Mouse (Mus musculus) right cerebral cortex, postnatal 14 days (tissue): Measurements from ENCODE around the gene Hspbp1.

ENCODE experiments used
- DNase-seq: peaks from one replicate; pipeline ENCODE4 v3.0.0; 2022

The Hspbp1 gene

DNA sequence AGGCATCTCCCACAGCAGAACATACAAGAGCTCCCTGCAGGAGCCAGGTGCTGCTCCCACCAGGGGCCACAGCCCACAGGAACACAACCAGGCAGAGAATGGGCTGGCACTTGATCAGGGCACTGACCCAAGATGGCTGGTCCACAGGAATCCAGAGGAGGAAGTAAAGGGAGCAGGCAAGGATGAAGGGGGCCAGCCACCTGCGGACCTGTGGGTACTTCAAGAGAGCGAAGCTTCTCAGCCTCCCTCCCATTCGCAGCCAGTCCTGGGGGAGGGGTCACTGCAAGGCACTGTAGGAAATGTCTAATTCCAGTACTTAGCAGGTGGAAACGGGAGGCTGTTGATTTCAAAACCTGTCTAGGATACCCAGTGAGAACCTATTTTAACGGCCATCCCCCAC lies 55.3 kb downstream of the Hspbp1 start:
- DNase-seq: no peak

DNA sequence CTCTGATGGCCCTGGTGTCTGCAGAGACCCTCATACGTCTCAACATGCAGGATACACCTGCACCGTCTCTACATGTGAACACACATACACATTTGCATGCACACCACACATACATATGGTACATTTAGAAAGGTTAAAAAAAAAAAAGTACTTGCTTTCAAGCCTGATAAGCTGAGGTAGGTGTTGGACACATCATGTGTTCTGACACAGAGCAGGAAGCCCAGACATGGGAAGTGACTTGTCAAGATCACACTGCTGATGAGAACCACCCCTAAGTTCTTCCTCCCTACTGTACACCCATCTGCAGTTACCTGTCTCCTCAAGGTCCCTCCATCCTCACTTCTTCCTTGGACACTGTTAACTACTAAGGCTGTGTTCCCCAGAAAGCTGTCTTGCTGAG lies 58.9 kb downstream of the Hspbp1 start:
- no peak for DNase-seq

DNA sequence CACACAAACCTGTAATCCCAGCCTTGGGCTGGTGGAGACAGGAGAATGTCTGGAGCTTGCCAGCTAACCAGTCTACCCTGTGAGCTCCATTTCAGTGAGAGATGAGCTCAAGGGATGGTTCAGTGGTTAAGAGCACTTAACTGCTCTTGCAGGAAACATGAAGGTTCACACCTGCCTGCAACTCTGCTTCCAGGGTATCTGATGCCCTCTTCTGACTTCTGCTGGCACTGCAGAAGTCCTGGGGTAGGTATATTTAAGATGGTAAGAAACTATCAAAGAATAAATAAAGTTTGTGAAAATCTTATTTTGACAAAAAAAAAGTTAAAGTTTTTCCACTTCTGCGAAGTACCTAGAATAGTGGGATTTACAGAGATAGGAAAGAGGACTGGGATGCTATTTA lies 60.5 kb downstream of the Hspbp1 start:
- no peak for DNase-seq

DNA sequence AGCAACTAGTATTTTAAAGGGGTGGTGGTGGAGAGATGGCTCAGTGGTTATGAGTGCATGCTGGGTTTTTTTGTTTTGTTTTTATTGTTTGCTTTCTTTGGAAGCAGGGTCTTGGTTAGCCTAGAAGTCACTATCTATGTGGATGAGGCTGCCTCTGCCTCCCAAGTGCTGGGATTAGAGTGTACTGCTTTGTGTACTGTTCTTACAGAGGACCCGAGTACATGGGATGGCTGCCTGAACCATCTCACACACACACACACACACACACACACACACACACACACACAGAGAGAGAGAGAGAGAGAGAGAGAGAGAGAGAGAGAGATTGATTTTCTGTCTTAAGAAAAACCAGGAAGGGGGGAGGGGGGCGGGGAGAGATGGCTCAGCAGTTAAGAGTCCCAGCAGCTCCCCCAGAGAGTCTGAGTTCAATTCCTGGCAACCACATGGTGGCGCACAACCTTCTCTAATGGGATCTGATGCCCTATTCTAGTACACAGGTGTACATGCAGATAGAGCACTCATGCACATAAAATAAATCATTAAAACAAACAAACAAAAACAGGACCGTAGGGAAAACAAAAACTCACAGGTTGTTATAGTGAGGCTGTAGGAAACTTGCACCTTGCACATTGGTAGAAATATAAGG lies 61.2 kb downstream of the Hspbp1 start:
- DNase-seq: peak; percentile 54

DNA sequence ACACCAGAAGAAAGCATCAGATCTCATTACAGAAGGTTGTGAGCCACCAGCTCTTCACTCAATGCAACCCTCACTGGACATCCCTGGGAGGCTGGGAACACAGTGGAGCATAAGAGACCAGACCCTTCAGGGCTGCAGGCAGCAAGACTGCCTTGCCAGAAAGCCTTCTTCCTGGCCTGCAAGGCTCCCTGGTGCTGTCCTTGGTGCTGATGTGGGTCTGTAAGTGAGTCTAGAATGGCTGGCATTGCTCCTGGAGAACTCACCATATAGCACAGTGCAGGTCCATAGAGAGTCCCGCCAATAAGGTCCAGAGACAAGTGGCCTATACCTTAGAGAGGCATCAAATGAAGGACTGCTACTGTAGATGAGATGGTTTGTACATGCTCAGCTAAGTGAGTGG lies 64.9 kb downstream of the Hspbp1 start:
- DNase-seq: no peak

DNA sequence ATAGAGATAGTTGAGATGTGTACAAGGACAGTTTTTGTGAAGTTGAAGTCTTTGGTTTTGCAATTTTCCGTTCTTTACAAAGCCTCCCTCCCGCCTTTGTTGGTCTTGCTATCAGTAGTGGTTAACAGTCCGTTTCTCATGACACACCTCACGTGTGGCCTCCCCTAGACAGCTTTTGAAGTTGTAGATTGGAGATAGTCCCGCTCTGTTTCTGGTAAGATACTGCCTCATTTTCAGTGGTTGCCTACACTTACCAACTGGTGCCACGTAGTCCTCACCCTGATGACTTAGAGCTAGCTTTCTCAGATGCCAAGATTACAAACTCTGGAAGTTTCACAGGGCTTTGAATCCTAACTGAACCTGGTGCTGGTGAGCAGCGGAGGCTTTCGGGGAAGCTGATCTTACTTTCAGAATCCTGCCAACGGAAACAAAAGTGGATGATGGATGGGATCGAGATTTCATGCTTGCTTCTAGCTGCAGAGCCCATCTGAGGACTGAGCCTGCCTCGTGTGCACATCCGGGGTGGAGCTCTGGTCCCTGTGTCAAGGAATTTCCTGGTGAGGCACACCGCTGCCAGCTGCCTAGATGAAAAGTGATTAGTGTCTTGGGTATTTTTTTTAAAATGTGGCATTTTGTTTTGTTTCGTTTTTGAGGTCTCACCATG lies 71.0 kb downstream of the Hspbp1 start:
- DNase-seq: no peak

DNA sequence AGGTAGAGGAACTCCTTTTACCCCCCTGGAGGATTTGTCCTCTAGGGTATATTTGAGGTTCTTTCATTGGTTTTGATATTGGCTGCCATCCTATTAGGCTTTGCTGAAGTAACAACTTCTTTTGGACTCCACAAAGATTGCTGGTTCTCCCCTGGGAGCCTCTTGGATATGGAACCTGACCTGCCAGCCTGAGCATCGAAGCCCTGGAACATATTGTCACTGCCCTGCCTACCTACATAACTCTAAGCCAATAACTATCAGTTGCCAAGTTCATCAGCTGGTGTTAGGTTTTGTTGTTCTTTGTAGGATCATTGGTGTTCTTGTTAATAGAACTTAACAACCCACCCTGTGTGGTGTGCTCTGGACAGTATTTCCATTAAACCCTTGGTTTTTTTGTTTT lies 71.9 kb downstream of the Hspbp1 start:
- DNase-seq: no peak

DNA sequence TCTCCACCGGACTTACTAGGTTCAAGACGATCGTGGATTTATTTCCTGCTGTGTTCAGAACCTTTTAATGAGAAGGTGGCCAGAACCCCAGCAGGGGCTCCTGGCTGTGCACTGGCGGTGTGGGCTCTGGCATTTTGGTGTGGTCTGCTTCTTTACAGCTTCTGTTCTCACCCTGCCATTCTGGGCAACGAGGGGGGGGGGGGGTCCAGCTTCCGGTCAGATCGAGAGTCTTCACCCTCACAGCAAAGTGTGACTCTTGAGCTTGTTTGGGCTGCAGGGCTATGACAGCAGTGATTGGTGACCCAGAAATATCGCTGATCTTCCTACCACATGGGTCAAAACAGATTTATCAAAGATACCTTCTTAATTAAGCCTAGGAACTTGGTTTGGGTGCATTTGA lies 72.5 kb downstream of the Hspbp1 start:
- no peak for DNase-seq

DNA sequence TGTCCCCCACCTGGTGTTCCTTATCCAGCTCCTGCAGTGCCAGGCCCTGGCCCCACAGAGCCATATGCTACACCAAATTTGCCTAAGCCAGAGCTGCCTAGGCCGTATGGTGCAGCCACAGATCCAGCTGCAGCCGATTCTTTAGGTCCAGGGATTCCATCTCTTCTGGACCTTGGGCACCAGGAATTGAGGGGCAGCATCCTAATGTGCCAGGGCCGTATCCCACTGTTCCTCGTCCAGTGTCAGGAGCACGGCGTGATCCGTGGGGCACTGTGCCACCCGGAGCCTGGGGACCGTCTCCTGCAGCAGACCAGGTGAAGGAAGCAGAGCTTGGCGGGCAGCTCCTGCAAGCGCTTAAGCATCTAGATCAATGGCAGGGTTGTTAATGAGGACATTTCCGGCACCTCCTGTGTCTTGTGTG lies 72.9 kb downstream of the Hspbp1 start:
- DNase-seq: no peak

DNA sequence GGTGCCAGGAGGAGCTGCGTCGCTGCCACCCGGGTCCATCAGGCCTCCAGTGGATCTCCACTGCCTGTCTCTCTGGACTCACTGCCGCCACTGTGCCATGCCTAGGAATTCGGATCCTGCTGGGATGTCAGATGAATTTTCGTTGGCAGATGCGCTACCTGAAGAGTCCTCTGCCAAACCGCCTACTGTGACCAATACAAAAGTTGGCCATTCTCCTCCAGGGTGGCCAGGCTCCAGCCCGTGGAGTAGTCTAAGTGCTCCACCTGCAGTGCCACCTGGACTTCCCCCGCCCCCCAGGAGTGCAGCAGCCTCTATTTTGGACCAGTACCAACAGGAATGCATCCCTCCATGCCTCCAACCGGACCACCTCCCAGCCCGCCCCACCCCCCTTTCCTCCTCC lies 73.4 kb downstream of the Hspbp1 start:
- DNase-seq: no peak
